Mouse (Mus musculus): ENCODE measurements around the gene Nqo2.

DNA sequence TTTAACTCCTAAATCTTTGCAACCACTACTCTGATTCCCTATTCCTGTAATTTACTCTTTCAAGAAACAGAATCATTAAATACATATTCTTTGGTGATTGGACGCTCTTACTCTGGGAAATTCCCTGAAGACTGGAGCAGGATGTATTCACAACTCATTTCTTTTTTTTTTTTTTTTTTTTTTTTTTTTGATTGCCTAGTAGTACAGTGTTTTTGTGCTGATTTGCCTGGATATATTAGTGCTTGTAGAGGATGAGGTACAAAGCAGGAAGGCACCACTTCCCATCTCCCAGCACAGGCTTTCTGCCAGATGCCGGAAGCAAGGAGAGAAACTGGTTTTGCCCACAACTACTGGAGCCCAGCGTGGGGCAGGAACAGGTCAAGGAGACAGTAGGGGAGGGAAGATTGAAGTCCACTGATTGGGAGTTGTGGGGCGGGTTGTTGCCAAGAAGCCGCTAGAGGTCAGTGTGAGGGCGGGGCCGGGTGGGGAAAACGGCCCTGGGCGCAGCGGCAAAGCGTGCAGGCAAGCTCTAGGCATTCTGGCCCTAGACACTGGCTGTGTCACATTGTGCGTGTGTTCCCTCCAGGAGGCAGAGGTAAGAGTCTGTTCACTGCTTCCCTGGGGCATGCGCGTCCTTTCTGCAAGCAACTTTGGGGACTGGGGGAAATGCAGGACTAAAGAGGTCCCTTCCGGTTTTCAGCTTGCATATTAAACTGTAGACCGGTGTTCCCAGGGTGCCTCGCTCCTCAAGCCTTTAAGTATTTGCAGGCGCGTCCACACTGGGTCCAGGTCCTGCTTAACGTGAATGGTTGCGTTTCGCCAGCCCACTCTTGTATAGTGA, at the start of gene Nqo2:
- TF ChIP-seq CTCF (IDR thresholded peaks at IDR 0.05; ENCODE audit: low read depth, low read length) (peak; percentile 40), POLR2A (IDR thresholded peaks at IDR 0.05; ENCODE audit: insufficient read depth, low read length) (peak; percentile 19)

Data from ES-Bruce4 (cell line).